Mouse (Mus musculus): ENCODE measurements around the gene Ebf1. TPM values are rescaled to one million over a fixed set of nuclear protein-coding genes. Genes with fewer than 3 reads are reported as not detected.

Gene Ebf1
- total and polyA plus RNA-seq, 3 experiments, result 0.04 TPM; not detected in 2

GRCm38 (mm10) chr11:44924896-44925295, 307.8 kb downstream of the Ebf1 start:
- H3K27me3 ChIP-seq (ENCODE audit: control insufficient read depth in 1 of 2, insufficient read depth in 2 of 2, low read length in 2 of 2), result no peaks in the 10 kb centered on the region
- H3K27ac ChIP-seq (ENCODE audit: control insufficient read depth, low read depth, low read length), result no peak overlapping the region
- TF ChIP-seq MAX (IDR thresholded peaks at IDR 0.05; ENCODE audit: low read length), result no peak
- no peak for TF ChIP-seq MXI1 (IDR thresholded peaks at IDR 0.05; ENCODE audit: low read depth, low read length)
- no peak for TF ChIP-seq JUND (IDR thresholded peaks at IDR 0.05; ENCODE audit: low read depth, low read length)
- H3K9me3 ChIP-seq (replicated peaks; ENCODE audit: insufficient read depth, low read length), result no peaks in the 10 kb centered on the region
- no peak for DNase-seq (ENCODE audit: low read depth, low spot score)
- H3K4me1 ChIP-seq (ENCODE audit: control insufficient read depth in 1 of 2, insufficient read depth in 2 of 2, low read length in 2 of 2), result no peaks in the 10 kb centered on the region
- no peaks in the 10 kb centered on the region for H3K79me2 ChIP-seq (ENCODE audit: control insufficient read depth, insufficient read depth, low read length, poor library complexity)
- no peak overlapping the region for H3K4me3 ChIP-seq (ENCODE audit: control insufficient read depth in 1 of 2, insufficient read depth in 1 of 2, low read depth in 2 of 2, low read length in 2 of 2)
- H3K36me3 ChIP-seq (ENCODE audit: control insufficient read depth in 1 of 2, insufficient read depth in 2 of 2, low read length in 2 of 2), result no peaks in the 10 kb centered on the region
- H3K9ac ChIP-seq (ENCODE audit: control insufficient read depth, low read depth, low read length, poor library complexity, severe bottlenecking), result no peak overlapping the region

DNA sequence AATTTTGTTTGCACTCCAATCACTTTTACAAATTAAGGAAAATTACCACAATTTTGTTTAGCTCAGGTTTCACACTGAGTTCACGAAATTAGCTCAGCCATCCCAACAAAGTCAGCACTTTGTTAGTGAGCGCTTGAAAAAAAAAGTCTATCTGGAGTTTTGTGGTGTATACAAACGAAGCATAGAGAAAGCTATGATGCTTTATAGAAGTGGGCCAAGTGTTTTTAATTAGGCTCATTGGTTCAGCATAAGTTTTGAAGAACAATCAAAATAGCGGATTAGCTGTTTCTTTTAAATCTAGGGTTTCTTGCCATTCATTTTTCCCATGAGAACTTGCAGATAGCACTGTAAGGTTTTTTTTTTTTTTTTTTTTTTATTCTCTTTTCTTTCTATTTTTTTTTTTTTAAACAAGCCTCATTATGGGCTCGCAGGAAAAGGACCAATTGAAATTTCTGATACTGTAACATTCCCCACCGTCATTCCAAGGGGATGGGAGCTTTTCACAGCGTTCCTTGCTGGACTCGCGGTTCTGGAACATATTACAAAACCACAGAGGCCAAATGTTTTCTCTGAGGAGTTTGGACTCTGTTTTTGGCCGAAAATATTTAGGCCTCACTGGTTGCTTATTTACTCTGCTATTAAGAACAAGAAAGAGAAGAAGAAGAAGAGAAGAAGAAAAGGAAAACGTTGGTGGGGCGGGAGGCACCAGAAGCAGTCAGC, 308.8 kb downstream of the Ebf1 start:
- H3K27me3 ChIP-seq (ENCODE audit: control insufficient read depth in 1 of 2, insufficient read depth in 2 of 2, low read length in 2 of 2), result no peaks in the 10 kb centered on the region
- TF ChIP-seq E2F4 (IDR thresholded peaks at IDR 0.05; ENCODE audit: borderline replicate concordance, low read depth, low read length) (no peak), MYB (IDR thresholded peaks at IDR 0.05; ENCODE audit: low read depth, low read length) (no peak), MXI1 (IDR thresholded peaks at IDR 0.05; ENCODE audit: low read depth, low read length) (no peak), SIN3A (IDR thresholded peaks at IDR 0.05; ENCODE audit: low read length) (no peak), RAD21 (IDR thresholded peaks at IDR 0.05; ENCODE audit: low read depth, low read length) (no peak), EP300 (IDR thresholded peaks at IDR 0.05; ENCODE audit: low read depth in 1 of 2, low read length in 2 of 2) (no peak), UBTF (IDR thresholded peaks at IDR 0.05; ENCODE audit: borderline replicate concordance, insufficient read depth, low read depth, low read length) (no peak), MAFK (IDR thresholded peaks at IDR 0.05; ENCODE audit: borderline replicate concordance, low read depth, low read length) (no peak), CTCF (IDR thresholded peaks at IDR 0.05 in 2 of 3, conservative IDR thresholded peaks at IDR 0.05 in 1 of 3; ENCODE audit: control insufficient read depth in 1 of 3, insufficient read depth in 1 of 3, low read depth in 2 of 3, low read length in 3 of 3, poor library complexity in 1 of 3, severe bottlenecking in 1 of 3) (no peak)
- H3K27ac ChIP-seq (ENCODE audit: control insufficient read depth, low read depth, low read length), result no peak overlapping the region
- H3K4me1 ChIP-seq (ENCODE audit: control insufficient read depth in 1 of 2, insufficient read depth in 2 of 2, low read length in 2 of 2), result no peaks in the 10 kb centered on the region
- no peaks in the 10 kb centered on the region for H3K9me3 ChIP-seq (replicated peaks; ENCODE audit: insufficient read depth, low read length)
- DNase-seq (ENCODE audit: low read depth, low spot score), result no peak
- H3K36me3 ChIP-seq (ENCODE audit: control insufficient read depth in 1 of 2, insufficient read depth in 2 of 2, low read length in 2 of 2), result no peaks in the 10 kb centered on the region
- no peaks in the 10 kb centered on the region for H3K79me2 ChIP-seq (ENCODE audit: control insufficient read depth, insufficient read depth, low read length, poor library complexity)
- H3K4me3 ChIP-seq (ENCODE audit: control insufficient read depth in 1 of 2, insufficient read depth in 1 of 2, low read depth in 2 of 2, low read length in 2 of 2), result no peak overlapping the region
- H3K9ac ChIP-seq (ENCODE audit: control insufficient read depth, low read depth, low read length, poor library complexity, severe bottlenecking), result no peak overlapping the region

DNA sequence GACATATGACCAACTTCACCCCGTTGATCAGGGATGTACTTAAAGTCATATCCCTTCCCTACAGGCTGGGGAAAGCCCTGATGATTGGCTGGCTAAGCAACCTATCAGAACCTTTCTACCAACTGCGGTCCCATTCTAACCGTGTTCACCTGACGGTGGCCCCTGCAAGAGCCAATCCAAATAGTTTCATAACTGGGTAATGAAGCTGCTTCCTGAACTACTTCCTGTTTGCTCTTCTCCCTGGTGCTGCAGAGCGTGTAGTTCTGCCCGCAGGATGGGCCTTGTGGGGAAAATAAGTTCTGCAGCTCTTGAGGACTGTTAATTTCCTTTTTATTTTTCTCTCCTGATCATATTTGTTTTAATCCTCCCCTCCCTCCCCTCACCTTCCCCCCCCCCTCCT, 311.3 kb downstream of the Ebf1 start:
- no peak for DNase-seq (ENCODE audit: low read depth, low spot score)
- Histone ChIP-seq H3K27ac (ENCODE audit: control insufficient read depth, low read depth, low read length) (no peak overlapping the region), H3K36me3 (ENCODE audit: control insufficient read depth in 1 of 2, insufficient read depth in 2 of 2, low read length in 2 of 2) (no peaks in the 10 kb centered on the region), H3K4me3 (ENCODE audit: control insufficient read depth in 1 of 2, insufficient read depth in 1 of 2, low read depth in 2 of 2, low read length in 2 of 2) (no peak overlapping the region), H3K79me2 (ENCODE audit: control insufficient read depth, insufficient read depth, low read length, poor library complexity) (no peaks in the 10 kb centered on the region), H3K4me1 (ENCODE audit: control insufficient read depth in 1 of 2, insufficient read depth in 2 of 2, low read length in 2 of 2) (no peaks in the 10 kb centered on the region), H3K9ac (ENCODE audit: control insufficient read depth, low read depth, low read length, poor library complexity, severe bottlenecking) (no peak overlapping the region), H3K9me3 (replicated peaks; ENCODE audit: insufficient read depth, low read length) (no peaks in the 10 kb centered on the region), H3K27me3 (ENCODE audit: control insufficient read depth in 1 of 2, insufficient read depth in 2 of 2, low read length in 2 of 2) (no peaks in the 10 kb centered on the region)
- TF ChIP-seq CHD2 (IDR thresholded peaks at IDR 0.05; ENCODE audit: low read length) (no peak), SIN3A (IDR thresholded peaks at IDR 0.05; ENCODE audit: low read length) (no peak), USF1 (IDR thresholded peaks at IDR 0.05; ENCODE audit: low read depth, low read length) (no peak)

Data from MEL (cell line).